Mouse (Mus musculus) heart, postnatal 14 days (tissue): Measurements from ENCODE around the gene Sept7. TPM values are rescaled to one million over a fixed set of nuclear protein-coding genes. Genes with fewer than 3 reads are reported as not detected.
"Not testable (repeated sequence)": the region's sequence is repeated elsewhere in the genome, so short reads cannot be mapped to it uniquely, and the experiment has no call there.

Experiments
- DNase-seq, 2 experiments: peaks; one replicate each; pipeline ENCODE4 v3.0.0; 2021 to 2022
- intact Hi-C: fragments of 180-260 bp; cut with DNase I; formaldehyde crosslinking; loops from one replicate; pipeline ENCODE4 v1.15.1; 2025
- long read RNA-seq, 2 experiments: library from polyadenylated mRNA; stranded (forward); transcript quantifications; one replicate each; pipeline ENCODE4 v2.0.0; 2021
- total RNA-seq, 2 experiments: library from RNA; stranded (reverse); gene quantifications; 2 replicates each; pipeline ENCODE4 v1.2.3; 2021

Gene Sept7
- total RNA-seq: 100 to 1,000 TPM; 119 to 127 TPM
- long read RNA-seq, experiment 1, partial matches to known transcripts: 10 of 274 reads
- long read RNA-seq, experiment 1, other reads (novel, unspliced or antisense): 264 of 274 reads
- long read RNA-seq, experiment 2, partial matches to known transcripts: 6 of 208 reads
- long read RNA-seq, experiment 2, other reads (novel, unspliced or antisense): 202 of 208 reads

- DNase-seq: peak; percentile 99 to 100
- intact Hi-C loops: loop anchor here (2.0 to 5.0 kb wide), 4 partner anchors 40 to 230 kb away; partner anchors contain the start of gene Eepd1
Observed at GRCm38 (mm10) chr9:25252283-25252726, at the start of gene Sept7. Gene Sept7, plus strand, starts transcription at chr9:25252439.

DNA sequence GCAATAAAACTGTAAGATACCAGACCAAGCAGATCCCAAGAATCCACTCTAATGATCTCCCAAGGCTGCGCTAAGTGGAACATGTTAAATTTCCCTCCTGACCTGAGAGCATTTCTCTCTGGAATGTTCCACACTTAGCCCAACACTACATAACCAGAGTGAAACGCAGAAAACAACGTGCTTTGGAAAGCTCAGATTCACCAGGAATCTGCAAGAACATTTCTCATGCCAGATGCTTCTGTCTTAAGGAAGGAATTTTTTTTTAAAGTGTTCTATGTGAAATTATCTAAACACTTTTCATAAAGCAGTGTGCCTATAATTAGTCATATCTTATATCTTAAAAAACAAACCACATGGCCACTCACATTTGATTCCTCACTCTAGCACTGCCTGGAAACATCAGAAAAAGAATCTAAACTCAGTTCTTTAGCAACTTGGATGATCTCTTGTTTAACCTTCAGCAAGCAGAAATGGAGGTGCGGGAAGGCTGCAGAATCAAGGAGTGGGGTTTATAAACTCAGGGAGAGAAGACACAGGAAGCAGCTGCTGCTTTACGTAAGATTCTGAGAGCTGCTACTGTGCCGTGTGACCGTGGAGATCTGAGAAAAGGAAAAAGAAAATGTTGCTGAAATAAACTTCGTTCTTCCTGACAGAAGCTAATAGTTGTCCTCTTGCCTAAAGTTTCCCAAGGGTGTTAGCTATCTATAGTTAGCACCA lies 44.0 kb upstream of the Sept7 start:
- intact Hi-C loops: no loop called here
- no peak for DNase-seq

DNA sequence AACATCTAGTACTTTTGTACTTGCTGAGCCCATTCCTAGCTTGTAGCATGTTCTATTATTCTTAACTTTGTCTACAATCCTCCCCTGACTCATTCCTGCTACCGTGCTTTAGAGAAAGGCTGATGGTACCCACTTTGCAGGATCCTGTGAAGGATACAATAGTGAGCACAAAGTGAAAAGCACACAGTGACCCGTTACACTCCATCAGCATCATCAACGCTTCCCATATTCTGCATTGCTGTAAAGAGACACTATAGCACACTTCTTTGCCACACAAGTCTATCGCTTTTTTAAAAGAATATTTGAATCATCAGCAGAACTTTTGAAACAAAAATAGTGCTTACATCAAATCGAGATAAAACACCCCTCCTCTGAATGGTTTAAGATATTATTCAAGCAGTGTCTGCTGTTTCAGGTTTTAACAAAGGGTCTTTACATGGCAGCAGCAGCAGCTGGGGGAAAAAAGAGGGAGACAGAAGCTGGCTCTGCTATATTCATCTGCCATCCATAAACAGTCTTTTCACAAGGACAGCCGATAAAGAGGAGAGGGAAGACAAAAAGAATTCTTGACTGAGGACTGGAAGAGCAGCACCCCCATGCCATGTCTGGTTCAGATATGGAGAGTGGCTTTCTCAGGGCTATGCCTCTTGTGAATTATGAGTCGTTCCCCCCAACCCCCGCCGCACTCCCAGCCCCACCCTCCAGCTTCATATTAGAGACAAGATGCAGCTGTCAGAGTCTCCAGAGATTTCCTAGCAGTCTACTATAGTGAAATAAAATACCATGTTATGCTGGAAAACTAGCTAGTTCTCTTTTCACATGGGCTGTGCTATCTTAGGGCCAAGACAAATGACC lies 39.7 kb upstream of the Sept7 start:
- intact Hi-C loops: loop anchor here (5.0 kb wide), 1 partner anchor 35 kb away; no protein-coding TSS in a partner anchor
- DNase-seq: peak; percentile 17 to 36

- no peak for DNase-seq
- intact Hi-C loops: loop anchor here (5.0 kb wide), 1 partner anchor 36 kb away; no protein-coding TSS in a partner anchor
Observed at GRCm38 (mm10) chr9:25213164-25213557, 39.1 kb upstream of the Sept7 start.

DNA sequence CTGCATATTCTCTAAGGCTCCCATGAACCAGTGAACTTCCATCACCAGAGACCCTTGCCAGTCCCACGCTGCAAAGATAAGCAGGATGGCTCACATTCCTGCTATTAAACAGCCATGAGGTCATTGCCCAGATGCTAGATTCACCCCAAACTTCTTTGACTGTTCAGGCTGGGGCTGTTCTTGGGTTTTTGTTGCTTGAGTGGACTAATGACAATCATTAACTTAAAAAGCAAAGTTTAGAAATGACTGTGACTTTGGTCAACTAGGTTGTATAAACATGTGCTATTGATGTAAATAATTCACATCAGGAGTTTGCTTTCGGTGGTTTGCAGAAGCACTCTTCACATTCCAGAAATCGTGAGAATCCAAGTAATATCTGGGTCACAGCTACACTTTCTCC lies 36.8 kb upstream of the Sept7 start:
- DNase-seq: no peak
- intact Hi-C loops: no loop called here

DNA sequence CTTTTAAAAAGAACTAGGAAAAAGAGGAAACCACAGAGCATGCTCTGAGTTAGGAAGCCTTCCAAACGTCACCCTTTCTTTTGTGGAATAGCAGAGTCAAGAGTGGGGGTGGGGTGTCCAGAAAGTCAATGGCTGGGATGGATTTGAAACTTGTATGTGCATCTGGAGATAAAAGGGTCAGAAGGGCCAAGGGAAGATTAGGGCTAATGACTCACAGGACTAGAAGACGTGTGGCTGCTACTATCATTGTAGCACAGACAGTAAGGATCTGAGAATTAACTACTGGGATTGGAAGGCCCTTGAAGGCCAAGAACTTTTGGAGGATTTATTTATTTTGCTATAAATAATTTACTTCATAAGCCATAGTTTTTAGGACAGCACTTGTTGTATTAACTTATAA lies 36.0 kb upstream of the Sept7 start:
- intact Hi-C loops: no loop called here
- no peak for DNase-seq

- no peak for DNase-seq
- intact Hi-C loops: no loop called here
Observed at GRCm38 (mm10) chr9:25218954-25219353, 33.3 kb upstream of the Sept7 start.

DNA sequence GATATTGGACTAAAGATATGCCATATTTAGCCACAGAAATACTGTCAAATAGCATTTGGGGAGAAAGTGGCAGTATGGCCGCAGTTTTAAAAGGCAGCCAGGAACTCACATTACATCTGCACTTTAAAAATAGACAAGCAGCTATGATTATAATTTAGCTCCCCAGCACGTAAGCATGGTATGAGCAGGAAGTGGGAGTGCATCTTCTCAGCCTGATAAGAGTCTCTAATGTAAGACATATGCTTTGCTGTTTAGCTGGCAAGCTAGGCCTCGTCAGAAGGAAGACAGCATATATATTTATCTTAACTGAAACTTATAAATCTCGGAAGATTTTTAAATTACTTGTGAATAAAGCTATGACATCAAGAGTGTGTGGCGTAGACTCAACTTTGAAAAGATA lies 32.4 kb upstream of the Sept7 start:
- intact Hi-C loops: no loop called here
- DNase-seq: no peak

DNA sequence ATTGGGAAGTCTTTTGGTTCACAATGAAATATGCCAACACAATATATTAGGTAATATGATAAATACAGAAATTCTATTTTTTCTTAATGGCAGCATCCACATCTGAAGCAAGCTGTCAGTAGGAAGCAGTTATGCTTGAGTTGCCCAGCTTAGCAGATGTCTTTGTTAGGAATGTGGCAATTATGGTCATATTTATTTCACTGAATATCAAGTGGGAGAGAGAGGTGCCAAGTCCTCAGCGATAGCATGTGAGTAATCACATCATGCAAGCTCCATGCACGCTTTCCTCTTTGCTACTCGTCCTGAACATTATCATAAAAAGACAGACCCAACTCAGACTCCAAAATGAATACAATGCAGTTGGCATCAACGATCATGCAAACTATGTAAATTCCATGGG lies 27.3 kb upstream of the Sept7 start:
- no peak for DNase-seq
- intact Hi-C loops: no loop called here

DNA sequence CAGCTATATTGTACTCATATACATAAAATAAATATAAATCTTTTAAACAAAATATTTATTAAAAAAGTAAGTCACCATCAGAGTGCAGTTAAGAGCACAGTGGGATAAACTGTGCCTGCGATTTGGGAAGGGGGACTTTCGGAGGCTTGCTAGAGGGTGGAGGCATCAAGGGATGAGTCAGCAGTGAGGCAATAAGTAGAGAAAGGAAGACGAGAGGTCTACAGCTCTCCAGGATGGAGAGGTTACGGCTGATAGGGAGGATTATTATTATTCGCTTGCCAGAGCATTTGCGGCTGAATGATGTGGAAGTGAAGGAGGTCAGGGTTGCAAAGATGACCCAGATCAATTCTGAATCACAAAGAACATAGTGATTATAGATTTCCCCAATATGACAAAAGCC lies 22.5 kb upstream of the Sept7 start:
- DNase-seq: no peak
- intact Hi-C loops: no loop called here

- intact Hi-C loops: no loop called here
- no peak for DNase-seq
Observed at GRCm38 (mm10) chr9:25230213-25231039, 21.8 kb upstream of the Sept7 start.

DNA sequence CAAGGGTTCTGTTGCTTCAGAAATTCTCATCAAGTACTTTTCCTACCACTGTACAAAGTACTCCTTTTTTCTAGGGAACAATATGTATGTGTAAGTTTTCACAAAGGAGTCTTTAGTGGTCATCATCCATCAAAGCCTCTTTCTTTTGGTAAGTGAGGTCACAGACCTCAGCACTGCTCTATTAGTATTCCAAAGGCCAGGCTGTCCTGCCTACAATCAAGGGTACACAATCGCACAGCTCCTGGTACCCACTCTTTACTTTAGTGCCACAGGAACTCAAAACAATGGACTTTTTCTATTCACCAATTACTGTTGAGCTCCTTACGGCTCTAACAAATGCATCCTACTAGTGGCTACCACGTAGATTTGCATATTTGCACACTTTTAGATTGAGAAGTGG lies 11.2 kb upstream of the Sept7 start:
- DNase-seq: no peak
- intact Hi-C loops: no loop called here

GRCm38 (mm10) chr9:25241783-25242182 lies 10.5 kb upstream of the Sept7 start:
- DNase-seq, intact Hi-C loops: not testable (repeated sequence)

GRCm38 (mm10) chr9:25242266-25242665 lies 10.0 kb upstream of the Sept7 start:
- no peak for DNase-seq
- intact Hi-C loops: no loop called here

GRCm38 (mm10) chr9:25243926-25244657 lies 8.1 kb upstream of the Sept7 start:
- no peak for DNase-seq
- intact Hi-C loops: no loop called here

DNA sequence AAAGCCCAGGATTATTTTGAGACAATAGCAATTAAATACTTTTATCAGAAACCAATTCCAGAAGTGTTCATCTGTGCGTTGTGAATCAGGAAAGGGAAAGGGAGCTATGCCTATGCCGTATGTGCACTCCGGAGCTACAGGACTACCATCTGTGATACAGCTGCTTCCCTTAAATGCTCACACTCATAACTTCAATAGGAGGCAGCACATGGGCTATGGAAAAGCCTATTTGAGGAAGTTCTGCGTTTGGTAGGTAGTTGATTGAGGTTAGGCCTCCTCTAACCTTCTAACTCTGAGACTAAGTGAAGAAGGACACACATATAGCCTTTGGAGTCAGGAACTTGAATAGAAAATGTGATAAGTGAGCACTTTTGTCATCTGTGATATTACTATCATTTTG lies 7.1 kb upstream of the Sept7 start:
- intact Hi-C loops: no loop called here
- no peak for DNase-seq

GRCm38 (mm10) chr9:25246508-25246907 lies 5.7 kb upstream of the Sept7 start:
- intact Hi-C loops: no loop called here
- no peak for DNase-seq

GRCm38 (mm10) chr9:25251174-25251573 lies 1.1 kb upstream of the Sept7 start:
- DNase-seq: no peak
- intact Hi-C loops: loop anchor here (5.0 kb wide), 3 partner anchors 41 to 231 kb away; partner anchors contain the start of gene Eepd1

- intact Hi-C loops: loop anchor here (2.0 to 5.0 kb wide), 4 partner anchors 41 to 231 kb away; partner anchors contain the start of gene Eepd1
- DNase-seq: peak; percentile 90
Observed at GRCm38 (mm10) chr9:25251611-25252282, 492 bp upstream of the Sept7 start.
